Mouse (Mus musculus) heart, postnatal 25 days (tissue): ENCODE results near the gene Fyb. TPM values are rescaled to one million over a fixed set of nuclear protein-coding genes. Genes with fewer than 3 reads are reported as not detected.

Experiments
- DNase-seq: peaks from one replicate; pipeline ENCODE4 v3.0.0; 2022; ENCODE audit warnings: low spot score
- intact Hi-C: fragments of 180-260 bp; cut with DNase I; formaldehyde crosslinking; loops from one replicate; pipeline ENCODE4 v1.15.1; 2025
- total RNA-seq, 2 experiments: library from RNA; stranded (reverse); gene quantifications; 2 replicates each; pipeline ENCODE4 v1.2.3; 2021

Fyb gene
- total RNA-seq, 2 experiments from 2014 or later: 36.3 to 37.6 TPM

GRCm38 (mm10) chr15:6710341-6710740, 187.7 kb downstream of the Fyb start:
- intact Hi-C loops: loop anchor here (5.0 kb wide), 1 partner anchor 83 kb away; no protein-coding TSS in a partner anchor
- DNase-seq: no peak

DNA sequence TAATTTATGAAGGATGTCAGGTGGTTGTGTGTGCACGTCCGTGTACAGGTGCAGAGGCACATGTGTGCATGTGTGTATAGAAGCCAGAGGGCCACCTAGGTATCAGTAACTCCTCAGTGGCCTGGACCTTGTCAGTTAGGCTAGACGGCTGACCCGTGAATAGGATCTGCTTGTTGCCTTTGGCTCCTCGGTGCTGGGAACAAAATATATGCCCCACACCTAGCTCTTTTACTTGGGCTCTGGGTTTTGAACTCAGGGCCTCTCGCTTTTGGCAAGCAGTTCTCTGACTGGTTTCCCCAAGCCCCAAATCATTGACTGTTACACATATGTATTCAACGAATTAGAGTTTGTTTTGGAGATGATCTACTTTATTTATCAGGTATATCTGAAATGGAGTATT, 188.6 kb downstream of the Fyb start:
- intact Hi-C loops: loop anchor here (5.0 kb wide), 1 partner anchor 84 kb away; no protein-coding TSS in a partner anchor
- DNase-seq: no peak

Other genes starting within 250 kb of the Fyb start
- 10 to 100 TPM; 34.2 to 37.5 TPM for gene Dab2, start 223.1 kb upstream of the Fyb start, total RNA-seq
- not detected for gene C9, start 77.5 kb upstream of the Fyb start, total RNA-seq
- 10 to 100 TPM; 12.0 to 13.7 TPM for gene Rictor, start 185.5 kb downstream of the Fyb start, total RNA-seq